ENCODE assay signal across 28 mouse cellular contexts in the genomic region with DNA sequence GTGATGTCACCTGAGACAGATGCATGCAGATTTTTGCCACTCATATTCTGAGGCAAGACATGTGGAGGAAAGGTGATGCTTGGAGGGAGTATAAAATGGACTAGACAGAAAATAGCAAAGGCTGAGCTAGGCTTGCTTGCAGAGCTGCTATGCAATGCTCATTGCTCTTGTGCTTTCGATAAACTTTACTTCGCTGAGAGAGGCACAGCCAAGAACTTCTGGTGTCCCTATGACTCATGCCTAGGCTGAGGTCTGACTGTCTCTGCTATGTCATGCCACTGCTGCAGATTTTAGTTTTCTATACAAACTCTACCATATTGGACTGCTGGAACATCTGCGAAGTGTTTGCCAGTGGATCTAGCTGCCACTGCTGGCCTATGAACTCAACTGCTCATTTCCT.
"Had no signal": no experiment of that assay in that cellular context is flagged by ENCODE, and none has a peak within 500 bp of the region (broad histone marks: within the 10 kb centered on the region; RNA-seq: fewer than 3 reads in every experiment).

No protein-coding gene starts in this region.

- DNase-seq: cerebellum, adult 8-10 months; cerebellum, adult 9-10 months; cerebellum, adult 9-11 months; cerebellum, postnatal 10 days; cerebellum, postnatal 14 days; cerebellum, postnatal 25 days; cerebellum, postnatal 36 days; embryo, embryonic 11 days; forebrain, postnatal 0 days; gastrocnemius, adult 2 months; gastrocnemius, postnatal 10 days; gastrocnemius, postnatal 14 days; gastrocnemius, postnatal 25 days; gastrocnemius, postnatal 36 days; heart, adult 11 months; heart, adult 18-20 months; heart, adult 2 months had no signal

- ATAC-seq: forebrain, embryonic 13.5 days; forebrain, embryonic 14.5 days; forebrain, embryonic 15.5 days; forebrain, embryonic 16.5 days; forebrain, postnatal 0 days had no signal

- H3K36me3 ChIP-seq: embryonic facial prominence, embryonic 10.5 days; embryonic facial prominence, embryonic 12.5 days; embryonic facial prominence, embryonic 13.5 days; embryonic facial prominence, embryonic 15.5 days; forebrain, embryonic 10.5 days; forebrain, embryonic 12.5 days; forebrain, embryonic 15.5 days had no signal

- H3K4me3 ChIP-seq: embryonic facial prominence, embryonic 10.5 days; embryonic facial prominence, embryonic 12.5 days; embryonic facial prominence, embryonic 13.5 days; embryonic facial prominence, embryonic 15.5 days; erythroblast, embryonic 14.5 days; forebrain, embryonic 10.5 days; forebrain, embryonic 12.5 days; forebrain, embryonic 13.5 days; forebrain, embryonic 15.5 days; gastrocnemius, adult 2 months; heart, adult 2 months had no signal

- H3K27ac ChIP-seq: embryonic facial prominence, embryonic 10.5 days; embryonic facial prominence, embryonic 12.5 days; embryonic facial prominence, embryonic 13.5 days; embryonic facial prominence, embryonic 15.5 days; forebrain, embryonic 10.5 days; forebrain, embryonic 12.5 days; forebrain, embryonic 13.5 days; forebrain, embryonic 15.5 days; gastrocnemius, adult 2 months; heart, adult 2 months had no signal

- H3K27me3 ChIP-seq: embryonic facial prominence, embryonic 12.5 days; embryonic facial prominence, embryonic 13.5 days; embryonic facial prominence, embryonic 15.5 days; forebrain, embryonic 12.5 days; forebrain, embryonic 13.5 days; forebrain, embryonic 15.5 days had no signal

- H3K4me1 ChIP-seq: embryonic facial prominence, embryonic 10.5 days; embryonic facial prominence, embryonic 12.5 days; embryonic facial prominence, embryonic 13.5 days; embryonic facial prominence, embryonic 15.5 days; forebrain, embryonic 12.5 days; forebrain, embryonic 13.5 days had no signal
